Mouse (Mus musculus) liver, adult 2 months (tissue): ENCODE measurements around the gene Tnfsf11. TPM values are rescaled to one million over a fixed set of nuclear protein-coding genes. Genes with fewer than 3 reads are reported as not detected.

ENCODE experiments used
- DNase-seq: peaks from one replicate; pipeline ENCODE4 v3.0.0-alpha.2; 2011; ENCODE audit warnings: low read depth, low spot score; ENCODE audit errors: extremely low read depth
- H3K27ac ChIP-seq: fragments of 200-500 bp; replicated peaks from 2 replicates; pipeline ENCODE4 v1.5.1; 2012; ENCODE audit warnings: low read depth, mild to moderate bottlenecking, control low read depth, inconsistent platforms, low read length; ENCODE audit not compliant: insufficient read depth
- H3K27me3 ChIP-seq: fragments of 200-500 bp; 2 replicates; pipeline ENCODE4 v1.6.1; 2012; ENCODE audit warnings: mild to moderate bottlenecking, moderate library complexity, low read length, inconsistent platforms; ENCODE audit not compliant: control insufficient read depth, insufficient read depth
- H3K36me3 ChIP-seq: fragments of 200-500 bp; 2 replicates; pipeline ENCODE4 v1.6.1; 2012; ENCODE audit warnings: low read length, inconsistent platforms; ENCODE audit not compliant: control insufficient read depth, insufficient read depth
- H3K4me1 ChIP-seq: fragments of 200-500 bp; 2 replicates; pipeline ENCODE4 v1.6.1; 2011; ENCODE audit warnings: low read length; ENCODE audit not compliant: control insufficient read depth, insufficient read depth
- H3K4me3 ChIP-seq: fragments of 200-500 bp; 2 replicates; pipeline ENCODE4 v1.5.1; 2011; ENCODE audit warnings: low read depth, mild to moderate bottlenecking, control low read depth, low read length, moderate library complexity; ENCODE audit not compliant: insufficient read depth
- H3K79me2 ChIP-seq: fragments of 200-500 bp; 2 replicates; pipeline ENCODE4 v1.6.1; 2012; ENCODE audit warnings: inconsistent platforms, mild to moderate bottlenecking, low read length, moderate library complexity; ENCODE audit not compliant: control insufficient read depth, insufficient read depth
- H3K9ac ChIP-seq: fragments of 200-500 bp; 2 replicates; pipeline ENCODE4 v1.6.1; 2012; ENCODE audit warnings: low read depth, mild to moderate bottlenecking, control low read depth, inconsistent platforms, low read length
- CTCF ChIP-seq: fragments of 200-500 bp; IDR thresholded peaks from 2 replicates; pipeline ENCODE4 v1.5.1; 2011; ENCODE audit warnings: low read depth, low read length, control low read depth
- POLR2A ChIP-seq: fragments of 200-500 bp; IDR thresholded peaks from 2 replicates; pipeline ENCODE4 v1.6.1; 2011; ENCODE audit warnings: low read length, control low read depth; ENCODE audit not compliant: insufficient read depth; ENCODE audit errors: extremely low read depth
- WGBS: fragments of 180-500 bp; shearing (Covaris S2); methylation state at CpG from one replicate; pipeline ENCODE4 v1.1.7; 2018; 5-methylcytosine and 5-hydroxymethylcytosine counted together
- polyA plus RNA-seq: library from polyadenylated mRNA; depleted of rRNA; stranded (reverse); fragments of >200 nt; gene quantifications from 2 replicates; pipeline ENCODE4 v1.2.3, GENCODE M21; 2012; rRNA removed
- total RNA-seq: library from RNA; depleted of rRNA; stranded (reverse); fragments of >200 nt; gene quantifications from 2 replicates; pipeline ENCODE4 v1.2.3, GENCODE M21; 2014; rRNA removed

Tnfsf11 gene
- total and polyA plus RNA-seq, 2 experiments, result 0.09 TPM; not detected in 1

- no peaks in the 10 kb centered on the region for H3K4me1 ChIP-seq
- DNase-seq, result no peak
- no peaks in the 10 kb centered on the region for H3K79me2 ChIP-seq
- no peaks in the 10 kb centered on the region for H3K36me3 ChIP-seq
- 79% methylated on average over 6 of the region's 6 CpGs for WGBS
- no peaks in the 10 kb centered on the region for H3K27me3 ChIP-seq
- H3K9ac ChIP-seq, result no peak overlapping the region
- no peak overlapping the region for H3K27ac ChIP-seq
- no peak overlapping the region for H3K4me3 ChIP-seq
- TF ChIP-seq POLR2A (no peak), CTCF (no peak)
Measured at GRCm38 (mm10) chr14:78239346-78239745, 68.5 kb downstream of the Tnfsf11 start.

GRCm38 (mm10) chr14:78237238-78237637 lies 70.6 kb downstream of the Tnfsf11 start:
- TF ChIP-seq POLR2A (no peak), CTCF (no peak)
- no peaks in the 10 kb centered on the region for H3K27me3 ChIP-seq
- no peak overlapping the region for H3K9ac ChIP-seq
- WGBS, result 77% methylated on average over 6 of the region's 6 CpGs
- no peak overlapping the region for H3K27ac ChIP-seq
- no peaks in the 10 kb centered on the region for H3K36me3 ChIP-seq
- no peak overlapping the region for H3K4me3 ChIP-seq
- H3K79me2 ChIP-seq, result no peaks in the 10 kb centered on the region
- H3K4me1 ChIP-seq, result no peaks in the 10 kb centered on the region
- DNase-seq, result no peak

GRCm38 (mm10) chr14:78236144-78236543 lies 71.7 kb downstream of the Tnfsf11 start:
- peak; percentile 30 for DNase-seq
- Histone ChIP-seq H3K4me3 (no peak overlapping the region), H3K27me3 (no peaks in the 10 kb centered on the region), H3K9ac (no peak overlapping the region), H3K4me1 (no peaks in the 10 kb centered on the region), H3K27ac (no peak overlapping the region), H3K79me2 (no peaks in the 10 kb centered on the region), H3K36me3 (no peaks in the 10 kb centered on the region)
- no peak for TF ChIP-seq CTCF
- no peak for TF ChIP-seq POLR2A
- WGBS, result 33% methylated on average over 4 of the region's 4 CpGs

- 23% methylated on average over 3 of the region's 3 CpGs for WGBS
- TF ChIP-seq POLR2A (no peak), CTCF (no peak)
- Histone ChIP-seq H3K36me3 (no peaks in the 10 kb centered on the region), H3K27me3 (no peaks in the 10 kb centered on the region), H3K4me1 (no peaks in the 10 kb centered on the region), H3K79me2 (no peaks in the 10 kb centered on the region), H3K27ac (no peak overlapping the region), H3K4me3 (no peak overlapping the region), H3K9ac (no peak overlapping the region)
- DNase-seq, result peak; percentile 13
Measured at GRCm38 (mm10) chr14:78235296-78235695, 72.5 kb downstream of the Tnfsf11 start.

GRCm38 (mm10) chr14:78229012-78229411 lies 78.8 kb downstream of the Tnfsf11 start:
- no peak for TF ChIP-seq CTCF
- TF ChIP-seq POLR2A, result no peak
- no peak for DNase-seq
- Histone ChIP-seq H3K79me2 (no peaks in the 10 kb centered on the region), H3K27me3 (no peaks in the 10 kb centered on the region), H3K36me3 (no peaks in the 10 kb centered on the region), H3K9ac (no peak overlapping the region), H3K4me1 (no peaks in the 10 kb centered on the region), H3K4me3 (no peak overlapping the region), H3K27ac (no peak overlapping the region)
- WGBS, result 60% methylated on average over 4 of the region's 4 CpGs

Other genes with a start within 250 kb of the Tnfsf11 start
- not detected in 2 replicates for gene Fam216b, start 219.0 kb downstream of the Tnfsf11 start, total RNA-seq
- not detected in 2 replicates for gene Fam216b, start 219.0 kb downstream of the Tnfsf11 start, polyA plus RNA-seq
- gene Akap11, start 228.8 kb upstream of the Tnfsf11 start, total RNA-seq, result 36.0 and 37.5 TPM in 2 replicates
- 2.9 and 3.3 TPM in 2 replicates for gene Akap11, start 228.8 kb upstream of the Tnfsf11 start, polyA plus RNA-seq